Mouse (Mus musculus) olfactory bulb, adult 2 months (tissue): Measurements from ENCODE around the gene Hmox2. TPM values are rescaled to one million over a fixed set of nuclear protein-coding genes. Genes with fewer than 3 reads are reported as not detected.
A peak's percentile ranks its signal among the peaks of the same experiment; 100 is the strongest.
"Not testable (repeated sequence)": the region's sequence is repeated elsewhere in the genome, so short reads cannot be mapped to it uniquely, and the experiment has no call there.

Experiments used
- H3K27ac ChIP-seq: fragments of 200-500 bp; 2 replicates; pipeline ENCODE4 v1.5.1; 2012; ENCODE audit warnings: low read depth, low read length; ENCODE audit not compliant: insufficient read depth
- H3K4me1 ChIP-seq: fragments of 200-500 bp; 2 replicates; pipeline ENCODE4 v1.6.1; 2012; ENCODE audit warnings: low read length; ENCODE audit not compliant: control insufficient read depth, insufficient read depth
- H3K4me3 ChIP-seq: fragments of 200-500 bp; 2 replicates; pipeline ENCODE4 v1.5.1; 2012; ENCODE audit warnings: mild to moderate bottlenecking, low read depth, low read length, moderate library complexity; ENCODE audit not compliant: insufficient read depth
- CTCF ChIP-seq: fragments of 200-500 bp; IDR thresholded peaks from 2 replicates; pipeline ENCODE4 v1.5.1; 2012; ENCODE audit warnings: low read depth, mild to moderate bottlenecking, low read length, moderate library complexity; ENCODE audit not compliant: insufficient read depth
- POLR2A ChIP-seq: fragments of 200-500 bp; IDR thresholded peaks from 2 replicates; pipeline ENCODE4 v1.6.1; 2012; ENCODE audit warnings: mild to moderate bottlenecking, low read depth, low read length, moderate library complexity; ENCODE audit not compliant: insufficient read depth
- WGBS: fragments of 180-500 bp; shearing (Covaris S2); methylation state at CpG from one replicate; pipeline ENCODE4 v1.1.7; 2018; 5-methylcytosine and 5-hydroxymethylcytosine counted together
- polyA plus RNA-seq: library from polyadenylated mRNA; stranded (reverse); fragments of >200 nt; gene quantifications from 2 replicates; pipeline ENCODE4 v1.2.4, GENCODE M21; 2012; ENCODE audit warnings: low replicate concordance; ENCODE audit not compliant: missing spikeins, insufficient read depth, insufficient read length

The Hmox2 gene
- polyA plus RNA-seq, 1 experiment: not detected

DNA sequence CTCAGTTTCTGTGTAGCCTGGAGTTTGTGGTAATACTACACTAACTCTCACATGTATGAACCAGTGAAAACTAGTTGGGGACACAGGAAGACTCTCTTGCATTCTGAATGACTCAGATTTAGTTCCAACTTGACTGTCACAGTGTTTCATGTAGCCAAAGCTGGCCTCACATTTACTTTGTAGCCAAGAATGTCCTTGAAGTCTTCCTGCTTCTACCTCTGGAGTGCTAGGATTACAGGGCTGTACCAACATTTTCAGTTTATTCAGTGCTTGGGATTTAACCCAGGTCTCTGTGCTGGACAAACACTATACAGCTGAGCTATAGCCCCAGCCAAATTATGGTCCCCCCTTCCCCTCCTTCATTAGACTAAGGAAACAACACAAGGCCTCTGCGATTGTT is 16.0 kb downstream of the Hmox2 start:
- Histone ChIP-seq H3K27ac (no peak overlapping the region), H3K4me1 (0 out of 2 replicates have a peak, but pooled peaks cover 2% of the 10 kb centered on the region), H3K4me3 (no peak overlapping the region)
- no peak for TF ChIP-seq CTCF
- TF ChIP-seq POLR2A: no peak
- 97% methylated on average over 1 of the region's 1 CpGs for WGBS

DNA sequence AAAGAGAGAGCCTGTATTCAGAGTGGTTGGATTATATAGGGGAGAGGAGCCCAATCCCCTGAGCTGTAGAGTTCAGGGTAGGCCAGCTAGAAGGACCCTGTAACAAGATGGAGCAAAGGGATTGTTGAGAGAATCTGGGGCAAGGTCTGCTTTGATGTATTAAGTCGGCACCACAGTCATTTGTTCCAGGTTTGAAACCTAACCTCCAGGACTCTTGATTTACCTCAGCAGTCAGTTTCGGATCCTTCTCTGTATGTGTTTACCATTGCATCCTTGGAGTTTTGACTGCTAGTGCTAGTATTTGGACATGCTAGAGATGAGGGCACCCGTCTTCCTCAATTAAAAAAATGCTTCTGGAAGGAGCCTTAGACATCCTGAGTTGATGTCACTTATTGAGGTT is 26.0 kb downstream of the Hmox2 start:
- 97% methylated on average over 3 of the region's 3 CpGs for WGBS
- H3K4me1 ChIP-seq: no peaks in the 10 kb centered on the region
- H3K4me3 ChIP-seq: no peak overlapping the region
- H3K27ac ChIP-seq: no peak overlapping the region
- no peak for TF ChIP-seq CTCF
- no peak for TF ChIP-seq POLR2A

- TF ChIP-seq CTCF (no peak), POLR2A (no peak)
- WGBS: 84% methylated on average over 3 of the region's 3 CpGs
Measured at GRCm38 (mm10) chr16:4754045-4754444, 27.9 kb downstream of the Hmox2 start.

DNA sequence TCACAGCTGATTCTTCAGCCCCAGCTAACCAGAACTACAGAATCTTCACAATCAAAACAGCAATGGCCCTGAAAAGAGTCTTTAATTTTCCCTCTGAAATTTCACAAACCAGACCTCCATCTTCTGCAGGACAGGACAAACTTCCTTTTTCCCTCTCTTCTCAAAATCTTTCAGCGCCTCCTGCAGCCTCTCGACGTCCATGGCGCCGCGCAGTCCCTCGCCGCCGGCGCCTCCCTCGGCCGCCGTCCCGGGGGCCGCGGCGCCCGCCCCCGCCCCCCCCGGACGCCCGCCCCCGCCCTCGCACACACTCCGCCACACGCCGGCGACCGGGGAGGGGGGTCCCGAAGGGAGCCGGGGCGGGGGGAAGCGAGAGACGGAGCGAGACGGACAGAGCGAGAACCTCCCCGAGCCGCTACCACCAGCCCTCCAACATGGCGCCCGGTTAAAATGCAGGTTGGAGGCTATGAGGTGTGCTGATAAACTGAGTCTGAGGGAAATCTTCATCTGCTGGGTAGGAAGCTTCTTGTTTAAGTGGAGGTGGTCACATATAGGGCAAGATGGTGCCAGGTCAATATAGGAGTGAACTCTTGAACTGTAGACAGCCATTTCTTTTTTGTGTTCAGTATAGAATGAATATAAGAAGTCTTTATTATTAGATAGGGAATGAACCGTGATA is 30.6 kb downstream of the Hmox2 start:
- under 1% methylated on average over 42 of the region's 42 CpGs for WGBS
- Histone ChIP-seq H3K27ac (peak overlapping the region; percentile 75), H3K4me3 (peak overlapping the region; percentile 41)
- H3K4me1 ChIP-seq: not testable (repeated sequence)

More at GRCm38 (mm10) chr16:4754045-4754444, 27.9 kb downstream of the Hmox2 start:
- Histone ChIP-seq H3K4me3 (no peak overlapping the region), H3K27ac (no peak overlapping the region), H3K4me1 (no peaks in the 10 kb centered on the region)

GRCm38 (mm10) chr16:4762437-4762836 is 36.3 kb downstream of the Hmox2 start:
- TF ChIP-seq POLR2A: no peak
- no peak for TF ChIP-seq CTCF
- no peak overlapping the region for H3K27ac ChIP-seq
- WGBS: 82% methylated on average over 4 of the region's 4 CpGs
- H3K4me1 ChIP-seq: no peaks in the 10 kb centered on the region
- no peak overlapping the region for H3K4me3 ChIP-seq

DNA sequence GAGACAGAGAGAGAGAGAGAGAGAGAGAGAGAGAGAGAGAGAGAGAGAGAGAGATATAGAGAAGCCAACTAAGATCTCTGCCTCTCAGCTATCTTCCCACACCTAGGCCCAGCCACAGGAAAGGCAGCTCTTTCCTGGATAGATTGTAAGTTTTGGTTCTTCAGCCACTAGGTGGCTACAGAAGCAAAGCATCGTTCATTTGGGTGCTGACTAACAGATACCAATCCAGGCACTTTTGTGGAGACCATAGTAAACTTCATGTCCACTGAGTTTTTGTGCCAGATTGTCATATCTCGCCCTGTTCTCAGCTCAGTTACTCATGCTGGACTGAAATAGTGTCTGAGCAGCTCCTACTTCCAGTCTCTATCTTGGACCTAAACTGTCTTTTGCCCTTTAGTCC is 37.1 kb downstream of the Hmox2 start:
- TF ChIP-seq CTCF (no peak), POLR2A (no peak)
- Histone ChIP-seq H3K4me1 (no peaks in the 10 kb centered on the region), H3K4me3 (no peak overlapping the region), H3K27ac (no peak overlapping the region)
- WGBS: 31% methylated on average over 2 of the region's 2 CpGs

DNA sequence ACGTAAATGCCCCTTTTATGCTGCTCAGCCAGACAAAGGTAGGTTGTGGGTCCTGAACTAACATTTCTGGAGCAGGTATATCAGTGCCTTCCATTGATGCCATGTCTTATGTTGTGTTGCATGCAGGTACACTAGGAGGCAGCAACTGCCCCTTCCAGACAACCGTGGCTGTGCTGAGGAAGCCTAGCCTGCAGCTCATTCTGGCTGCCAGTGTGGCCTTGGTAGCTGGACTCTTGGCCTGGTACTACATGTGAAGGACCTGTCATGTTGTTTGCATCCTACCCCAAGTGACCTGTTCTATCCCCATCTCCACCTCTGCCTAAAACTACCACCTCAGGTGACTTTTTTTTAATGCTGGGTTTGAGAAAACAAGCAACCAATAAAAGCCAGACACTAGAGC is 39.7 kb downstream of the Hmox2 start:
- Histone ChIP-seq H3K27ac (no peak overlapping the region), H3K4me3 (no peak overlapping the region), H3K4me1 (no peaks in the 10 kb centered on the region)
- 80% methylated on average over 2 of the region's 2 CpGs for WGBS
- TF ChIP-seq POLR2A (no peak), CTCF (no peak)

DNA sequence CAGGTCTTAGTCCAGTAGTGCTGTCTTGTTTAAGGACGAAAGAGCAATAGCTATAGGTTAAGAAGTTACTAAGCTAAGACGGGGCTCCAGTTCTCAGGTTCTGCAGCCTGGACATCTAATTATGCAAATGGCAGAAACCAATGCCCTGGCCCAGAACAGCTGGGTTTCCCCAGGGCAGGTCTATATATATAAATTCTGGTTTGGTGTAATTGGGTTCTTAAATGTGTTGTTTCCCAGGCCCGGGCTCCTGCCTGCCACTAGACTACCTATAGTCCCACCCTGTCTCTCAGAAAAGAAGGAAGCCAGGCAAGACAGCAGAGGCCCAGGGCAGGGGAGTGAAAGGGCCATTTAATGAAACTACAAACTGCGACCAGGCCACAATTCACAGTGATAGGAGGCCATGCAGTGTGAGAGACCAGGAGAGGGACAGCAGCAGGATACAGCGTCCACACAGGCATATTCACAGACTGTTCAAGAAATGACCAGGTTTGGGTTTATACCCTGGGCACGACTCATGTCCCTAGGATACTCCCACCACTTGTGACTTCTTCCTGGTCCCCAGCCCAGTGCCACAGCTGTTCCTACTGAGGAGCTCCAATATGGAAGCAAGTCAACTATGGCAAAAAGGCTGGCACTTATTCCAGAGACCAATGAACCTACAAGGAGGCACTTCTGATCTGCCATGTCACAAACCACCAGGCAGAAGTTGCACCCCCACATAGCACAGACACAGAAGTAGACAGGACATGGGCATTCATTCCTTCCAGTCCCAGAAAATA is 41.0 kb downstream of the Hmox2 start:
- TF ChIP-seq POLR2A (no peak), CTCF (no peak)
- H3K4me3 ChIP-seq: no peak overlapping the region
- H3K27ac ChIP-seq: no peak overlapping the region
- WGBS: 77% methylated on average over 6 of the region's 6 CpGs
- H3K4me1 ChIP-seq: no peaks in the 10 kb centered on the region

- Histone ChIP-seq H3K4me1 (peaks cover 3% of the 10 kb centered on the region; the same call in 1 of the 2 replicates), H3K4me3 (no peak overlapping the region), H3K27ac (no peak overlapping the region)
- no peak for TF ChIP-seq POLR2A
- TF ChIP-seq CTCF: no peak
- WGBS: 96% methylated on average over 5 of the region's 5 CpGs
Measured at GRCm38 (mm10) chr16:4768719-4769118, 42.6 kb downstream of the Hmox2 start.
